Mouse (Mus musculus): ENCODE measurements around the gene Hist1h4i. TPM values are rescaled to one million over a fixed set of nuclear protein-coding genes. Genes with fewer than 3 reads are reported as not detected.

Hist1h4i gene
- polyA plus RNA-seq, 1 experiment from 2014 or later = 53.1 TPM

- WGBS = 22% methylated on average over 3 of the region's 3 CpGs
- no peak for DNase-seq (ENCODE audit: extremely low spot score, low spot score)
- H3K27ac ChIP-seq = no peak overlapping the region
- no peaks in the 10 kb centered on the region for H3K9me3 ChIP-seq
- peaks cover 37% of the 10 kb centered on the region for H3K4me1 ChIP-seq
- no peaks in the 10 kb centered on the region for H3K36me3 ChIP-seq (replicated peaks)
- no peak overlapping the region for H3K4me3 ChIP-seq
- peaks cover 87% of the 10 kb centered on the region for H3K27me3 ChIP-seq (ENCODE audit: poor library complexity, severe bottlenecking)
These were observed 42.8 kb downstream of the Hist1h4i start for GRCm38 (mm10) chr13:21998412-21998811.

- peaks cover 84% of the 10 kb centered on the region for H3K27me3 ChIP-seq (ENCODE audit: poor library complexity, severe bottlenecking)
- WGBS = 4% methylated on average over 4 of the region's 4 CpGs
- no peaks in the 10 kb centered on the region for H3K36me3 ChIP-seq (replicated peaks)
- no peaks in the 10 kb centered on the region for H3K9me3 ChIP-seq
- H3K4me3 ChIP-seq = peak overlapping the region; percentile 58
- no peak overlapping the region for H3K27ac ChIP-seq
- H3K4me1 ChIP-seq = peaks cover 37% of the 10 kb centered on the region
- no peak for DNase-seq (ENCODE audit: extremely low spot score, low spot score)
These were observed 43.3 kb downstream of the Hist1h4i start for GRCm38 (mm10) chr13:21997821-21998220.

GRCm38 (mm10) chr13:21997201-21997820, 43.9 kb downstream of the Hist1h4i start:
- WGBS = under 1% methylated on average over 21 of the region's 21 CpGs
- H3K36me3 ChIP-seq (replicated peaks) = no peaks in the 10 kb centered on the region
- DNase-seq (ENCODE audit: extremely low spot score, low spot score) = no peak
- H3K27me3 ChIP-seq (ENCODE audit: poor library complexity, severe bottlenecking) = peaks cover 82% of the 10 kb centered on the region
- H3K9me3 ChIP-seq = no peaks in the 10 kb centered on the region
- H3K4me3 ChIP-seq = peak overlapping the region; percentile 58
- H3K27ac ChIP-seq = no peak overlapping the region
- H3K4me1 ChIP-seq = peaks cover 37% of the 10 kb centered on the region

- WGBS = 0% methylated on average over 13 of the region's 13 CpGs
- Histone ChIP-seq H3K4me1 (peaks cover 37% of the 10 kb centered on the region), H3K9me3 (no peaks in the 10 kb centered on the region), H3K4me3 (peak overlapping the region; percentile 58), H3K27ac (no peak overlapping the region), H3K27me3 (ENCODE audit: poor library complexity, severe bottlenecking) (peaks cover 77% of the 10 kb centered on the region), H3K36me3 (replicated peaks) (no peaks in the 10 kb centered on the region)
- peak; percentile 44 for DNase-seq (ENCODE audit: extremely low spot score, low spot score)
These were observed 44.3 kb downstream of the Hist1h4i start for GRCm38 (mm10) chr13:21996840-21997185.

DNA sequence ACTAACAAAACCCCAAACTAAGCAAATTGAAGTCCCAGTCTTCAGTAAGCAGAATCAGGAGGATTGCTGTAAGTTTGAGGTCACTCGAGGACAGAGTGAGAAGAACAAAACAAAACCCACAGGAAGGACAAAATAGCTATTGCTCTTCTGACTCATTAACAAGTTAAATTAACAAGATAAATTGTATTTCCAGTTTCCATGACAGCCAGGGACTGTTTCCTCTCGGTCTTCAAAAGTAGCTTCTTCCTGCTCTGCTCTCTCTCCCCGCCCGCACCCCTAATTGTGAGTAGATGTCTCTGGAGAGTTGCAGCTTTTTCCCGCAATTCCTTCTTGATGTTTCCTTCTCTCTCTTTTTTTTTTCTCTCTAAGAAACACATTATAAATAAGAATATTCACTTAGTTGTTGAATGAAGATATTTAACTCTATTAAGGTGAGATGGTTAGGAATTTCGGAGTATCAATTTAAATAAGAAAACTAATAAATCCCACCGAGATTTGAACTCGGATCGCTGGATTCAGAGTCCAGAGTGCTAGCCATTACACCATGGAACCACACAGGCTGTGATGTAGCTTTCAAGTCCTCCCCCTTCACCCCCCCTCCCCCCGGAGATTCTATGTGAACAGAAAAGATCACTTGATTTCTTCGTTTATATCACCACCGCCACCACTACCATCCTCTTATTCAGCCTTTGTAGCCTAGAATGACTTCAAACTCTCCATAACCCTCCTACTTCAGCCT, 44.9 kb downstream of the Hist1h4i start:
- 2% methylated on average over 12 of the region's 12 CpGs for WGBS
- Histone ChIP-seq H3K36me3 (replicated peaks) (no peaks in the 10 kb centered on the region), H3K4me3 (peak overlapping the region; percentile 58), H3K9me3 (no peaks in the 10 kb centered on the region), H3K27me3 (ENCODE audit: poor library complexity, severe bottlenecking) (peaks cover 75% of the 10 kb centered on the region), H3K27ac (no peak overlapping the region), H3K4me1 (peaks cover 37% of the 10 kb centered on the region)
- peak; percentile 78 for DNase-seq (ENCODE audit: extremely low spot score, low spot score)

DNA sequence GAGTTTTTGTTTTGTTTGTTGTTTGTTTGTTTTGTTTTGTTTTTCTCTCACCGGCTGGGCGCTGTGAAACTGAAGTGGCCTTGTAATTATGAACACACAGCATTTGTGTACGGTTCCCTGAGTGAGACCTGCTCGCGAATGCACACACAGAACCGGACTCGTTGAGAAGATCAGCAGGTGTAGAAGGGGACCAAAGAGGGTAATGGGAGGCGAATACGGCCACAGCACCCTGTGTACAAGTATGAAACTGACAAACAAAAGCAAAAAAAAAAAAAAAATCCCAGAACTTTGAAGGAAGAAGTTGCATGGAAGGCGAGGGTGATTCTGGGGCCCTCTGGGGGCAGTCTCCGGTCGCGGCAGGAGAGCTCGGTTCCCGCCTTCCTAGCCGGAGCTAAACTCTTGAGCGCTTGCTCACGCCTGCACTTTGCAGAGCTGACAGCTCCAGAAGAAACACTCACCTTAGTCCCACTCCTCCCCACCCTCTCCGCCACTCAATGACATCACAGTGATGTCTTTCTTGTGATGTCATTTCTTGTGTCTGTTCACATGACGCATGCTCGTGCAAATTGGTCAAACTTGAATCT, 45.7 kb downstream of the Hist1h4i start:
- WGBS = 1% methylated on average over 21 of the region's 21 CpGs
- H3K27ac ChIP-seq = no peak overlapping the region
- H3K4me1 ChIP-seq = peaks cover 37% of the 10 kb centered on the region
- no peaks in the 10 kb centered on the region for H3K9me3 ChIP-seq
- no peaks in the 10 kb centered on the region for H3K36me3 ChIP-seq (replicated peaks)
- peak overlapping the region; percentile 58 for H3K4me3 ChIP-seq
- H3K27me3 ChIP-seq (ENCODE audit: poor library complexity, severe bottlenecking) = peaks cover 72% of the 10 kb centered on the region
- peak; percentile 57 for DNase-seq (ENCODE audit: extremely low spot score, low spot score)

- H3K4me1 ChIP-seq = peaks cover 37% of the 10 kb centered on the region
- DNase-seq (ENCODE audit: extremely low spot score, low spot score) = no peak
- H3K4me3 ChIP-seq = peak overlapping the region; percentile 58
- 4% methylated on average over 8 of the region's 8 CpGs for WGBS
- peaks cover 67% of the 10 kb centered on the region for H3K27me3 ChIP-seq (ENCODE audit: poor library complexity, severe bottlenecking)
- no peaks in the 10 kb centered on the region for H3K9me3 ChIP-seq
- no peaks in the 10 kb centered on the region for H3K36me3 ChIP-seq (replicated peaks)
- no peak overlapping the region for H3K27ac ChIP-seq
These were observed 46.3 kb downstream of the Hist1h4i start for GRCm38 (mm10) chr13:21994896-21995295.

- 0% methylated on average over 22 of the region's 22 CpGs for whole genome bisulfite sequencing
- no peak overlapping the region for H3K27ac ChIP-seq
- peaks cover 37% of the 10 kb centered on the region for H3K4me1 ChIP-seq
- H3K36me3 ChIP-seq (replicated peaks) = no peaks in the 10 kb centered on the region
- peak overlapping the region; percentile 58 for H3K4me3 ChIP-seq
- peaks cover 59% of the 10 kb centered on the region for H3K27me3 ChIP-seq (ENCODE audit: poor library complexity, severe bottlenecking)
- H3K9me3 ChIP-seq = no peaks in the 10 kb centered on the region
- peak; percentile 80 for DNase-seq (ENCODE audit: extremely low spot score, low spot score)
These were observed 47.0 kb downstream of the Hist1h4i start for GRCm38 (mm10) chr13:21993957-21994738.

DNA sequence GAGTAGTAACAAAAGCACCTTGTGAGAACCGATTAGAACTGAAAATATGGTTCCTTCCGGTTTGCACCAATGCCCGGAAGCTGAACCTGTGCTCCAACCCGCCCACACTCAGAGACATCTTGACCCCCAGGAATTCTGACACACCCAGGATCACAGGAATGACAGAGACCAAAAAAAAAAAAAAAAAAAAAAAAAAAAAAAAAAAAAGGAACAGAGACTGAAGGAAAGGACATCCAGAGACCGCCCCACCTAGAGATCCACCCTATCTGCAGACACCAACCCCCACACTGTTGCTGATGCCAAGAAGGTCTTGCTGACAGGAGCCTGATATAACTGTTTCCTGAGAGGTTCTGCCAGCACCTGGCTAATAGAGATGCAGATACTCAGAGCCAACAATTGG, 48.6 kb downstream of the Hist1h4i start:
- H3K36me3 ChIP-seq (replicated peaks) = no peaks in the 10 kb centered on the region
- H3K4me3 ChIP-seq = no peak overlapping the region
- H3K27ac ChIP-seq = no peak overlapping the region
- peaks cover 46% of the 10 kb centered on the region for H3K27me3 ChIP-seq (ENCODE audit: poor library complexity, severe bottlenecking)
- WGBS = 83% methylated on average over 5 of the region's 5 CpGs
- peaks cover 31% of the 10 kb centered on the region for H3K4me1 ChIP-seq
- no peak for DNase-seq (ENCODE audit: extremely low spot score, low spot score)
- no peaks in the 10 kb centered on the region for H3K9me3 ChIP-seq

Small RNA genes lying within 50 kb of the gene (microRNA-seq; reads per million reads assigned to microRNA genes)
- gene Gm26300 (not detected), gene Gm44390 (0.90 reads per million), gene Gm44486 (not detected)

Other genes starting within 250 kb of the Hist1h4i start
- 19.8 and 21.9 TPM in 2 replicates for gene Hist1h2bq, start 231.2 kb downstream of the Hist1h4i start, polyA plus RNA-seq (2016; fragmentation: Nextera tagmentation; extraction: Ambion mirVana)
- gene Hist1h2ao, start 230.9 kb downstream of the Hist1h4i start, polyA plus RNA-seq (2016; fragmentation: Nextera tagmentation; extraction: Ambion mirVana) = 4.2 TPM in 1 of 2 replicates, not detected in the other
- gene Hist1h4m, start 229.6 kb downstream of the Hist1h4i start, polyA plus RNA-seq (2016; fragmentation: Nextera tagmentation; extraction: Ambion mirVana) = not detected in 2 replicates
- gene Hist1h4n, start 209.2 kb downstream of the Hist1h4i start, polyA plus RNA-seq (2016; fragmentation: Nextera tagmentation; extraction: Ambion mirVana) = 9.3 and 9.4 TPM in 2 replicates
- gene Hist1h2ap, start 207.9 kb downstream of the Hist1h4i start, polyA plus RNA-seq (2016; fragmentation: Nextera tagmentation; extraction: Ambion mirVana) = 6,723 and 6,843 TPM in 2 replicates
- gene Hist1h2br, start 207.6 kb downstream of the Hist1h4i start, polyA plus RNA-seq (2016; fragmentation: Nextera tagmentation; extraction: Ambion mirVana) = 20.1 and 23.1 TPM in 2 replicates
- 24.3 and 26.8 TPM in 2 replicates for gene Zfp184, start 96.3 kb downstream of the Hist1h4i start, polyA plus RNA-seq (2016; fragmentation: Nextera tagmentation; extraction: Ambion mirVana)
- 0.09 TPM in 1 of 2 replicates, not detected in the other for gene Pom121l2, start 60.2 kb downstream of the Hist1h4i start, polyA plus RNA-seq (2016; fragmentation: Nextera tagmentation; extraction: Ambion mirVana)
- gene Prss16, start 31.6 kb downstream of the Hist1h4i start, polyA plus RNA-seq (2016; fragmentation: Nextera tagmentation; extraction: Ambion mirVana) = 0.26 and 0.41 TPM in 2 replicates
- gene Hist1h2ah, start 5.8 kb downstream of the Hist1h4i start, polyA plus RNA-seq (2016; fragmentation: Nextera tagmentation; extraction: Ambion mirVana) = 12.1 and 14.3 TPM in 2 replicates
- 6.4 and 7.7 TPM in 2 replicates for gene Hist1h2bk, start 5.5 kb downstream of the Hist1h4i start, polyA plus RNA-seq (2016; fragmentation: Nextera tagmentation; extraction: Ambion mirVana)
- 54.9 and 55.0 TPM in 2 replicates for gene Hist1h2ag, start 1.6 kb upstream of the Hist1h4i start, polyA plus RNA-seq (2016; fragmentation: Nextera tagmentation; extraction: Ambion mirVana)
- gene Hist1h2bj, start 1.9 kb upstream of the Hist1h4i start, polyA plus RNA-seq (2016; fragmentation: Nextera tagmentation; extraction: Ambion mirVana) = 11.7 and 14.9 TPM in 2 replicates
- not detected in 2 replicates for gene Vmn1r188, start 43.1 kb upstream of the Hist1h4i start, polyA plus RNA-seq (2016; fragmentation: Nextera tagmentation; extraction: Ambion mirVana)
- not detected in 2 replicates for gene Vmn1r189, start 64.5 kb upstream of the Hist1h4i start, polyA plus RNA-seq (2016; fragmentation: Nextera tagmentation; extraction: Ambion mirVana)
- not detected in 2 replicates for gene Vmn1r191, start 142.6 kb upstream of the Hist1h4i start, polyA plus RNA-seq (2016; fragmentation: Nextera tagmentation; extraction: Ambion mirVana)
- gene Vmn1r192, start 149.8 kb upstream of the Hist1h4i start, polyA plus RNA-seq (2016; fragmentation: Nextera tagmentation; extraction: Ambion mirVana) = not detected in 2 replicates
- not detected in 2 replicates for gene Vmn1r193, start 181.8 kb upstream of the Hist1h4i start, polyA plus RNA-seq (2016; fragmentation: Nextera tagmentation; extraction: Ambion mirVana)
- gene Vmn1r194, start 202.9 kb upstream of the Hist1h4i start, polyA plus RNA-seq (2016; fragmentation: Nextera tagmentation; extraction: Ambion mirVana) = not detected in 2 replicates
- gene Vmn1r195, start 229.2 kb upstream of the Hist1h4i start, polyA plus RNA-seq (2016; fragmentation: Nextera tagmentation; extraction: Ambion mirVana) = not detected in 2 replicates
- not detected in 2 replicates for gene Vmn1r196, start 248.6 kb upstream of the Hist1h4i start, polyA plus RNA-seq (2016; fragmentation: Nextera tagmentation; extraction: Ambion mirVana)

Measured in forebrain, embryonic 10.5 days (tissue).